Mouse (Mus musculus) cerebellum, postnatal 14 days (tissue): ENCODE results near the gene Ahrr.

ENCODE experiments used
- DNase-seq, 2 experiments: peaks; one replicate each; pipeline ENCODE4 v3.0.0; 2021; ENCODE audit warnings: mixed read lengths in 2 of 2

Ahrr gene

DNA sequence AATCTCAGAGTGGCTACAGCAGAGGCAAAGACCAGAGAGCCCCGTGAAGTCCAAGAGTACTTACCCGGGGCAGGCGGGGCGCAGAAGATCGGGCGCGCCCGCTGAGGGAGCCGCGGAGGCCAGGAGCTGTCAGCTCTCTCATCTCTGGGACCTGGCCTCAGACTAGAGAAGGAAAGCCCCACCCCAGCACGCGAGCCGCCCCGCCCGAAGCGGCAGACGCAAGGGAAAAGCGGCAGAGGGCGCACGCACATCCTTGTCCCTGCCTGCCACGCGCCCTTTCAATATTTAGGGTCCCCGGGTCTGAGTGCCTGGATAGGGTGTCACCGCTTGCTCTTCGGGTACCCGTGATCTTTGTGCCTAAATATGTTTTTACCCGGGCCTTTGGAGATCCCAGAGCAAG is at the start of gene Ahrr:
Ahrr (minus strand) TSS at position 165 of the 400 bp plus-strand sequence.
- peak; percentile 46 to 56 for DNase-seq

DNA sequence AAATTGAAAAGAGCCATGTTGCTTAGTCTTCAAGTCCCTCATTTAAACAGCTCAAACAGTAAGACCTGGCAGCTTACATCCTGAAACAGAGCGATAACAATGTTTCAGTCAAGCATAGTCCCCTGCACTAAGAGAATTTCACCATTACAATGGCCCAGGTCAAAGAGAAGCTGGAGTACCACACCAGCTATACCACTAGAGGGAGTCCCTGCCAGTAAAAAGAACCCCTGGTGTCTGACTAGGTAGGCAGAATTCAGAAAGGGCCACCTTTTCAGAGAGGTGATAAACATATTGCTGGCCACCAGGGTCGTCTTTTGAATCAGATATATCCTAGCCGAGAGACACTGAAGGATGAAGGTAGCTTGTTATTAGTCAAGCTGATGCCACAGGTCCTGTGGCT is 48.9 kb upstream of the Ahrr start:
- peak; percentile 55 to 64 for DNase-seq

DNA sequence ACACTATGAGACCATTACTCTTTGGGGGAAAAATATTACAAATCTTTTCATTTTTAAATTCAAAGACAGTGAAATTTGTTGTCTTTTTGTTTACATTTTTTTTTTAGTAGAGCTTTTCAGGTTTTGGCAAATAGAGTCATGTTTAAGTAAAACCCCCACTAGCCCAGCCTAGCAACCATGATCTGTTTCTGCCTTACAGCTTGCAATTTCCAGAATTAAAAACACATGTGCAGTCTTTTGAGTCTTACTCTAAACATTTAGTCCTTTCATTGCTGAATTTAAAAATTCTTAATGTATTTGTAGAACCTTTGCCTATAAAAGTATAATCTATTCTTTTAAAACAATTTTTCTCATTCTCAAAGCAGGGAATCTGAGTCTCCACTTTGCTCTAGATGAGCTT is 37.2 kb upstream of the Ahrr start:
- no peak for DNase-seq

DNA sequence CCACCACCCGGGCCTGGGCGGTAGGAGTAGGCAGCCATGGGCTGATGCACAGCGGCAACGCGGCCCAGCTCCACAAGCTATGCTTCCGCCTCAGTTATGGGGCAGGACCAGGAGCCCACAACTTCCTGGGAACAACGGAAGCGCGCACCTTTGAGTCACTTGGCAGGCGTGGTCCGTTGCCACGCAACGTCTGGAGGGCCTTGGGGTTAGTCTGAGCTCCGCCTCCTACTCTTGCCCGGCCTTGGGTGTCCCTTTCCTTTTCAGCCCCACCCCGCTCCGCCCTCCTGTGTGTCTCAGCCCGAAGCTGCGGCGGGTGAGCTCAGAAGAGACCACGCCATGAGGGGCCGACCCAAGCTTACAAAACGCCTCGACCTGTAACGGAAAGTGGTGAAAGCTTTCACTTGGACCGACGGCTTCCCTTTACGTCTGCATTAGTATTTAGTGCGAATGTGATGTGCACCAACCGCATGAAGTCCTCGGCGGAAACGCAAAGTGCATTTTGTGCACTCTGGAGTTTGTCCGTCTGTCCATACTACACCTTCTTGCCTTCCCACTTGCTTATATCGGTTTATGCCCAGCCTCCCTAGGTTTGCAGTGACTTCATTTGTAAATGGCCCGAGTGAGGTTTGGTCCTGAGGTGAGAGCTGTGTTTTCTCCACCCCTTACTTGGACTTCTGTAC is 25.2 kb upstream of the Ahrr start, which contains the start of gene Pdcd6:
Pdcd6 (minus strand) TSS at position 411 of the 680 bp plus-strand sequence.
- peak; percentile 83 to 90 for DNase-seq

DNA sequence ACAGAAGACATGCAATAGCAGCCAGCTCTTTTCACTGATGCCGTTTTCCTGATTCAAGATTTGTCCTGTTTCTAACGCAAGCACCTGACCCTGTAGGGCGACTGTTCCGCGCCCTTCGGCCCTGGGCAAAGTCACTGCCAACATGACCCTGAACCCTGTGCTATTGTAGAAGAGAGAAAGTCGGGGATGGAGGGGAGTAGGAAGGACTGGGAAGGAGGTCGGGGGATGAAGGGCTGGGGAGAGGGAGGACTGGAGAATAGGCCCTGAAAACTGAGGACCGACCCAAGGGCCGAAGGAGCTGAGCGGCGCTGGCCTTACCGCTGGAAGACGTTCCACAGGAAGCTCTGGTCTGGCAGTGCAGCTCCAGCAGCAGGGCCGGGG is 24.6 kb upstream of the Ahrr start:
- DNase-seq = no peak

DNA sequence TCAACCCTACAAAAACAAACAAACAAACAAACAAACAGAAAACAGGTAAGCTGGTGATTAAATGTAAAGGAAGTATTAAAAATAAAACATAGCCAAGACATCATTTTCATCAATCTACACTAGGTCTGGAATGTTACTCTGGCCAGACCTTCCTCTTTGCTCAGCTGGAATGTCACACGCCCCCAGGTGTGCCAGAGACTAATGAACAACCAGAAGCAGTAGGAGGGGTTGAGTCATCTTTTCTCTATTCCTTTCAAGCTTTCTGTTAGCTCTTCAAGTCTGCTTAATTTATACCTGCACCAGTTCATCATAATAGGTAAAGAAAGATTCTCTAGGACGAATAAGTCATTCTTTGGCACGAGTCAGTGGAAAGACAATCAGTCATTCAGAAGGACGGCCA is 24.3 kb upstream of the Ahrr start:
- no peak for DNase-seq

DNA sequence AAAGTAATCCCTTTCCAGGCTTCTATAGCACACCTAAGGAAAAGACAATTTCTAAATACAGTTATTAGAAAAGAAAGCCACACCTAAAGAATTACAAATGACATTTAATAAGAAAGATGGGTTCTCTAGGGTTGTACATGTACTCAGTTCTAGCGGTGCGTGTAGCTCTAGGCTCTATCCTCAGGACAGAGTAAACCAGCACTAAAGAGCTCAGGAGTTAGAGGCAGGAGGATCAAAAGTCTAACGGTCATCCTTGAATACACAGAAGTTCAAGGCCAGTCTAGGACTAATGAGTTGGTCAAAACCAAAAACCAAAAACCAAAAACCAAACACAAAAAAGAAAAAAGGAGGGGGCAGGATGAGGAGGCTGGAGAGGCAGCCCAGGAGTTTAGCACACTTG is 22.5 kb upstream of the Ahrr start:
- DNase-seq = no peak

DNA sequence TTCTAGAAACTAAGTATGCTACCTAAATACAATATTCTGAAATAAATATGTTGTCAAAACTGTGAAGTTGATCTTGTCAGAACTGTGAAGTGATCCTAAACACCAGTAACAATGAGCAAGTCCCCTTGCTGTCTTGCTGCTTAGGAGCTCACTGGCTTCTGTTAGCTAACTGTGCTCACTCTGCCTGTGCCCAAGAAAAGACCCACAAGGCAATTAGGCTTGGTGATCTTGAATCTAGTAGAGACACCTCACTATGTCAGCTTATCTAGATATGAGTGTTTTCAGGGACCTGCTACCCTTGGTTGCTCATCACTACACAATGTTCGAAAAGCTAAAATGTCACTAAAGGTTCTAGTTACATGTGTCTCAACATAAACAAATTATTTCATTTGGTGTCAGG is 13.6 kb upstream of the Ahrr start:
- DNase-seq = no peak

DNA sequence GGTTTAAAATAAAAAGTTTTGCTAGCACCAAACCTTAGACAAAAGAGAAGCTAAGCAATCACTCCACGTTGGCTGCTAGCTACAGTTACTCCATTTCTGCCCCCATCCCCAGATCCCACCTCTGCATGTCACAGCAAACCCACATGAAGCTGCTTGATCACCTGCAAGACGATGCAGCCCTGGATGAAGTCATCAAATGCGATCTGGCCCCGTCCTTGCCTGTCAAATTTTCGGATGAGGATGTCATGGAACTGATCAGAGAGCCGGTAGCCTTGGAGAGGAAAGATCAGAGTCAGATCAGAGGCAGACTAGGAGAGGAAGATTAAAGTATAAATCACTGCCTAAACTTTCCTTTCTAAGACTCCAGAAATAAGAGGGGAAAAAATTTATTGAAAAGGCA is 13.2 kb upstream of the Ahrr start:
- DNase-seq = no peak

DNA sequence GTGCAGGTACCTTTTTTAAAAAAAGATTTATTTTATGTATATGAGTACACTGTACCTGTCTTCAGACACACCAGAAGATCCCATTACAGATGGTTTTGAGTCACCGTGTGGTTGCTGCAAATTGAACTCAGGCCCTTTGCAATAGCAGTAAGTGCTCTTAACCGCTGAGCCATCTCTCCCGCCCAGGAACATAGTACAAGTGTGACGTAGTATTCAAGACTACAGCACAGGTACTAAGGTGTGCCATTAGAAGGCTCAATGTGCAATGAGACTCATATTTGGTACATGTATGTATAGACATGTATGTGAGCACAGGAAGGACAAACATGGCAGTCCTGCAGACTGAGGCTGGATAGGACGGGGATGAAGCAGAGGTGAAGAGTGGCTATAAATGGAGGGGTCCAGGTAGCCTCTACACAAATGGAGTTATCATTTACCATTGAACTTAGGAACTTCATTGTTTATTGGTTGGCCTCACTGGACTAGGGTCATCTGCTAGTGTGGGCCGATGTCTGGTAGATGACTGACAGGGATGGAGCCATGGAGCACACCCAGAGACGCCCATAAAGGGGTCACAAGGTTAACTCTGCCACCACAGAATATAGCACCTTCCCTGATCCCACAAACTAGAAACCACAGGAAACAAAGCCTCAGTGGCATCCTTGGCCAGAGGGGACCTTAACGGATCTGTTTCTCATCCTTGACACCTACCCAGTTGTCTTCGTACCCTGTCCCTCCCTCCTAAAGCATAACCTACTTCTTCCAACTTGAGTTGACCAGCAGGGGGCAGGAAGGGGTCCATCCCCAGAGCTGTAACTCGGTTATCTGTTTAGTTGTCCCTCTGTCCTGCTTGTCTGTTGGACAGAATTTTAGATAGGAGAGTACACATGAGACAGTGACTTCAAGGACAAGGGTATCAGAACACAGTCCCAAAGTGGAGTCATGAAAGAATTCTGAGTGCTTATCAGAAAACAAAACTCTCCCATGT is 10.2 kb upstream of the Ahrr start:
- peak in 1 of 2 experiments; percentile 10 for DNase-seq

DNA sequence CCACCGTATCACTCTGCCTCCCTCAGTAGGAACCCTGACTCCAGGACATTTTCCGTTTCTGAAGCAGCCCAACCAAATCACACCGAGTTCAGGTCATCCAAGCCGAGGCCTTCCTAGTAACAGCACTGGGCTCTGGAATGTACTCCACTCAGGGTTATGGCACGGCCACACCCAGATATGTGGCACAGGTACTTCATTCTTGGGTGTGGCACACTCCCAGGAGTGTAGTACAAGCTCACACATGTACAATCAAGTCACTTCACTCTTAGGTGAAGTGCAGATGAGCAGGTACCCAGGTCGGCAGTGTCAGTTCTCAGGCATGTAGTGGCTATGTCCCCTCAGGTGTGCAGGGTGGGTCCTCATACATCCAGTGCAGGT is 9.5 kb upstream of the Ahrr start:
- DNase-seq = no peak

DNA sequence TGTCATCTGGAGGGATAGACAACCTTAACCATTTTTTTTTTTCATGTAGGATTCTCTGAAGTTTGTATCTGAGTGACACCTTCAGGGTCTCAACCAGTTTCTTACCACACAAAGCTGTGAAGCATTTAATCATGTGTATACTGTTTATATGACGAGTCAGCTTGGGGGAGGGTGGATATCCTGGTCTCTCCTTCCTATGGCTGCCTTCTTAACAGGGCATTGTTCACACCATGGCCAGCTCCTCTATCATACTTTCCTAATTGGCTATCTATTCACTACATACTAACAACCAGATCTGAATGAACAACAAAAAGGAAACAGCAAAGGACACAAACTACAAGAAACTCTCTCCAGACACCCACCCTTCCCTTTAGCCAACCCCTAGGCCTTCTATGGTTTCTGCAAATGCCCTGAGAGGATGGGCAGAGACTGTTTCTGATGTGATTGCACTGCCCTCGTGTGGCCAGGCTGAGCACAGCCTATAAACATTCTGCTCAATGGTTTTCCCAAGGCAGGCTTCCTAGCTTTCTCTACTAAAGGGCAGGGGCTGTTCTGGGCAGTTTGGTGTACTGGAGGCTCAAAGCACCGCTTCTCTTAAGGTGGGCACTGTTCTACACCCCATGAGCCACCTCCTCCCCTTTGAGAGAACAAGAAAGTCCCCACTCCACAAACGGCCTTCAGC is 8.9 kb upstream of the Ahrr start:
- DNase-seq = peak; percentile 80 to 83

DNA sequence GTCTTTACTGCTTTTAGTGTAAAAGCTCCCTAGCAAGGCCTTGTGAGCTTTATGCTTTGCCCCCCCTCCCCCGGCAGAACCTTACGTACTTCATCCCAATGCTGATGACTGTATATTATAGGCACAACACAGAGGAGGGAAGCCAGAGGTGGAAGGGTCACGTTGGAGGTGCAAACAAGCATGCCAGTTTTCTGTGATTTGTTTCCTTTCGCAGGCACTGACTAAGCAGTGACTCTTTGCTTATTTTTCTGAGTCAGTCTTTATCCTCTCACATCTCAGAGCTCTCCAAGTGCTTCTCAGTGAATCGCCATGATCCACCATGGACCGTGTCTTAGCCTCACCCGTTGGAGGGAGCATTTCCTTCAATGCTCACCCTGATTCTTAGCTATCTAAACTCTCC is 4.2 kb upstream of the Ahrr start:
- no peak for DNase-seq

DNA sequence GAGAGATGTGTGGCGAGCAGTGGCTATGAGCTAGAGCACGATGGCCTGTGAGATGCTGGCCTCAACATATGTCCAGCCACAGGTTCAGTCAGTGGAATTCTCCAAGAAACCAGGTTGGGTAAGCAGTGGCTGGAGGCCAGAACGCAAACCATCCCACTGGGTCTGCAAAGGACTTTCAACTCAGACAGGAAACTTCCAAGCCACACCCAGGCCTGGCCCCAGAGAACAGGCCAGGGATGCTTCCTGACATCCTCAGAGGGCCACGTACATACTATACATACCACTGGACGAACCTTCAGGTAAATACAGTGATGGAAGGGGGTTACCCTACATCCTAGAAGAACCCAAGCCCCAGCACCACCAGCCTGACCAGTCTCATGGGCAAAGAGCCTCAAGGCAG is 2.5 kb downstream of the Ahrr start:
- no peak for DNase-seq

DNA sequence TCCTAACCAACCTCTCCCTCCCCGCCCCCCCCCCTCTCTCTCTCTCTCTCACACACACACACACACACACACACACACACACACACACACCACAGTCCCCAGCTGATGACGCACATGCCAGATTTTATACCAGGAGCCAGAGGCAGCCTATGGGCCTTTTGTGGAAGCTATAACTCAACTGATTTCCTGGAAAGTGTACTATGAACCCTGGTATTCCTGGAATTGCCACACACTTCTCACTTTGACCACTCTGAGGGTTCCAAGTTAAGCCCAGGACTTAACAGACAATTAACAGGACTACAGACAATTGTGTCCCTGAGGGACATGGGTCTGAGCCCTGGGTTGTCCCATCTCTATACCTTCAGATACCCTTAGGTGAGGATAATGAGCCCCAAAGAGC is 9.8 kb downstream of the Ahrr start:
- no peak for DNase-seq

DNA sequence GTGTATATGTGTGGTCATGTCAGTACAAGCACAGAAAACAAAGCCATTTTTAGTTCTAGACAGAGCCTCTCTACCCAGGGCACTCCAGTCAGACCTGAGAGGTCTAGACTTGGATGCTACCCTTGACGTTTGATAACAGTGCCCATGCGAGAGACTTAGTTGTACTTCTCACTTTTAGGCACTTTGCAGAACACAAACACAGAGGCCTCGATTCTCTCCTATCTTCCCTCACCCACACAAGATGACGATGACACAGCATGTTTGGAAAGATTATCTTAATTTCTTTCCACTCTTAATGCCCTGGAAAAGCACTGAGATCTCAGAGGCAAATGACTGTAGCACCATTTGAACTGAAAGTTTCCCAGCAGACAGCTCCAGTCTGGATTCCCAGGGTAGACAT is 16.4 kb downstream of the Ahrr start:
- no peak for DNase-seq

DNA sequence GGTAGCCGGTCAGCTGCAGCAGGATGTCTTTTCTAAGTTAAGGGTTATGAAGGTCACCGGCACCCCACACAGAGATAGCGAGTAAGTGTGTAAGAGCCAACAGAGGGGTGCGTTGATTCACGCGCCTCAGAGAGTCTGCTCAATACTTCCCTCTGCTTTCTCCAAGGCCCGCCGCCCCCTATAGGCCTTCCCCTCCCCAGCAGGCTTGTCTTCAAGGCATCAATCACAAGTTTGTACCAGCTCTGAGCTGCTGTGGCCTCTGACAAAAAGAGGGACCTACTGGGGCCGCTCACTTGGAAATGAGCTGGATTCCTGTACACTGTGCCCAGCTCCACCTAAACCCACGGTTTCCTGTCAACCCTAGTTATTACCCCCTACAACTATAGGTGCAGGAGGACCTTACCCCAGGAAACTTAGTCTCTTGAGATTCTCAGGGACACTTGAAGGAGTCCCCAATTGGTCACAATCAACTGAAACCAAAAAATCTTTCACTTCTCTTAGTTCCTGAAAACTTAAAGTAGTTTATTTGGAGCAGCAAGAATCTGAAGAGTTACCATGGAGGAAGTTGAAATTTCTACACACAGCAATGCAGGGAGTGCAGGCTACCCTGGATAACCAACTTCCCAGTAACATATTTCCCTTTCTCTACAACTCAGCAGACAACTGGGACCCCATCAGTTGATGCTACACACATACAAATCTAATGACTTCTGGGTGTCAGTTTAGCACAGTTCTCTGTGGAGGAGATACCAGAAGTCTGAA is 31.7 kb downstream of the Ahrr start:
- DNase-seq = peak; percentile 30 to 57

DNA sequence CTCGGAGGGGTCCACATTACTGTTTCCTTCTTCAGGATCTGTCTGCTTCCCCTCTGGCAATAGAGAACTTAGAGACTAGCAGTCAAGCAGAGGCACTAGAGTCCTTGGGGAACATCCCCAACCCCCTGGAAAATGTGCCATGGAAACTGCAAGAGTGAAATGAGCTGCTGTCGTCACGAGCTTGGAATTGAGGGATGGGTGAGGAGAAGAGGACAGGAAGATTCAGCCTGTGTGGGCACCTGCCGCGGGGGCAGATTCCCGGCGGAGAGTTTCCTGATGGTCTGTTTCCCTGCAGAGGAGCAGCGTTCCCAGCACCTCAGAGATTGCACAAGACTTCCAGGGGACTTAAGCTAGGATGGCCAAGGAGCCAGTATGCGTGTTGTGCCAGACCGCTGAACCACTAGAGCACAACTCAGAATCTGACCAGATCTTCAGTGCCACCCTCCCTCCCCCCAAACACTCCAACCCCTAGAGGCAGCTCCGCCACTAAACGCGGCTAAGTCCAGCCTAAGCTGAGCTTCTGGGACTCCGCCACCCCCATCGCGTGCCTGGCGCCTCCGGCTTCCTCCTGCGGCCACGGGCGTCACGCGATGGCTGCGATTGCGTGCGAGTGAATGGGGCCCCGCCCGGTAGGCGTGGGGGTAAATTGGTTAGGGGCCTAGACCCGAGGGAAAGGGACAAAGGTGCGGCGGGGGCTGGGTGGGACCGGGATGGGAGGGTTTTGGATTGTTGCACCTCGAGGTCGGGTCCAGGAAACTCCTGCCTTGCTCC is 32.5 kb downstream of the Ahrr start:
- peak; percentile 39 to 52 for DNase-seq

DNA sequence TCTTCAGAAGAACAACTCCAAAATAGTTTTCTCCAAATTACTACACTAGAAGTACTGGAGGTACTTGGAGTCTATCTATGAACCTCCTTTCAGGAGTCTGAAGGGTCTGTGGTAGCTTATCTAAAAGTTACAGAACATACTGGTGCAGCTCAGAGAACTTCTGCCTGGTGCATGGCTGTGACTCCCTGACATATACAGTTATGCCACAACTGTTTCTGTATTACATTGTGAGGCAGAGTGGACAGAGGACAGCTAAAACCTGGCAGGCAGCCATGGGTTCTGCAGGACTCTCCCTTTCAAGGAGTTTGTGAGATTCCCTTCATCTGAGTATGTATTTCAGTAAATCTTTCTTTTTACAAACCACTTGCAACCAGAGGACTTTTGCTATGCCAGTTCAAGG is 45.6 kb downstream of the Ahrr start:
- DNase-seq = peak; percentile 3 to 9

DNA sequence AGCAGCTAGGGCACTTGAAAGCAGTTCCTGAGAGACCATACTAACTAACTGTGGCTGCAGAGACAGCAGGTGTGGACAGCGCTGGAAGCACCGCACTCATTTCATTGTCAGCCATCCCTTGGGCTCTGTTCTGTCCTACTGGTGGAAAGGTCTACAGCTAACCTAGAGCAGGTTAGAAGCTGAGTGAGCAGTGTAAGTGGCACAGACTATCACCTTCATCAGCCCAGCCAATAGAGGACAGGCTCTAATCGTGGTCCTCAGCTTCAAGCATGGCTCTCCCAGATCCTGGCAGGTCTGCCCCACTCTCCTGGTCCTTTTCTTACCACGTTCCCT is 46.3 kb downstream of the Ahrr start:
- DNase-seq = no peak

DNA sequence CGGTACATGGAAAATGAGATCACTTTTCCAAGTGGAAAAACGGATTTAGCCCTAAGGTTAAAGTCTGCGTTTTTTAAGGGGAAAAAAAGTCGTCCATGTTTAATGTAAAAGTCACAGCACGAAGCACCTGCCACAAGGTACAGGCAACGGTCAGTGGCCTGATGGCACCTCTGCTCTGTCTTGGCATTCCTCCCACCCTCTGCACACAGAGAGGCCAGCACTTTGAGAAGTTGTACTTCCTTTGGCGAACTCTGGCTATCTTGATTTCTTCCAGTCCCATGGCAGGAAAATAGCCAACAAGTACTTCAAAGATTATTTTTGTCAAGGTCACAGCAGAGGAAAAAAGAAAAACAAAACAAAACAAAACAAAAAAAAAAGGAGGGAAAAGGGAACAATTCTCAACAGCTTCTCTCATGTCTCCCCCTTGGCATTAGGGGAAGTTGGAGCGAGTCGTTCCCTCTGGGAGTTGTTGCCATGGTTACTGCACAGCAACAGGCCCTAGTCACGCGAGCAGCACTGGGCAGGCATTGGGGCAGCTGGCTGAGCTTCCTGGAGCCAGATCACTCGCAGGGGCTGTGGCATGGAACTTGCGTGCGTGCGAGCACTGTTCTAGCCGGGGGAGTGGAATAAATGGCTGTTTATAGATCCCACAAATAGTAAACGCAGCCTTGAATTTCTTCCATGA is 46.8 kb downstream of the Ahrr start:
- DNase-seq = peak; percentile 73 to 79
